In the genomic region with DNA sequence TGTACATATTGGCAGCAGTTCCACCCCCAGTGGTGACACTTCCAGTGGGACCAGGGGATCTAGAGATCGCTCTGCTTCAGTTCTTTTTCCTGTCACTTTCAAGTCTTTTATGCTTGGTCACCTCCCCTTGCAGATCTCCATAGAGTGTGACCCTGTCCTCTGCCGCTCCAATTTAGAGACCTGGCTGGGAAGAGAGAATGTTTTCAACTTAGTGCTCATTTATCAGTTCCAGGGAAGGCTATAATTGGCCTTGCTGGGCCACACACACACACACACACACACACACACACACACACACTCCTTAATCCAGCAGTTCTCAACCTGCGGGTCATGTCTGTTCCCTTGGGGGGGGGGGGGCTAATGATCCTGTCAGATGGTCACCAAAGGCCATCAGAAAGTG, we compare ENCODE assay signal across 14 mouse cellular contexts.
"Had no signal": no experiment of that assay in that cellular context is flagged by ENCODE, and none has a peak within 500 bp of the region (broad histone marks: within the 10 kb centered on the region; RNA-seq: fewer than 3 reads in every experiment).

No protein-coding gene starts in this region.

- H3K4me3 ChIP-seq: intestine, embryonic 15.5 days; left cerebral cortex, adult 2 months; liver, embryonic 13.5 days; lung, embryonic 15.5 days; megakaryocyte, embryonic 14.5 days had no signal

- H3K36me3 ChIP-seq: intestine, embryonic 15.5 days; liver, embryonic 13.5 days; lung, embryonic 15.5 days had no signal

- H3K27ac ChIP-seq: intestine, embryonic 15.5 days; kidney, postnatal 0 days; left cerebral cortex, adult 2 months; liver, embryonic 13.5 days; lung, embryonic 15.5 days; macrophage; stomach, postnatal 0 days had no signal

- DNase-seq: kidney, adult 2 months; liver; liver, embryonic 13.5 days; liver, postnatal 0 days; lung, postnatal 14 days; thymus, adult 18-20 months; thymus, postnatal 14 days had no signal

- H3K9me3 ChIP-seq: intestine, embryonic 15.5 days; liver, embryonic 13.5 days; lung, embryonic 15.5 days; megakaryocyte, embryonic 14.5 days had no signal

- H3K9ac ChIP-seq: intestine, embryonic 15.5 days; liver, embryonic 13.5 days; liver, postnatal 0 days; lung, embryonic 15.5 days had no signal

- H3K27me3 ChIP-seq: intestine, embryonic 15.5 days; liver, embryonic 13.5 days; lung, embryonic 15.5 days had no signal

- ATAC-seq: intestine, embryonic 15.5 days; liver, postnatal 0 days had no signal

- H3K4me1 ChIP-seq: intestine, embryonic 15.5 days; liver, embryonic 13.5 days; megakaryocyte, embryonic 14.5 days had no signal

- H3K4me2 ChIP-seq: intestine, embryonic 15.5 days; liver, embryonic 13.5 days; lung, embryonic 15.5 days had no signal
